Mouse (Mus musculus): ENCODE measurements around the gene Pgpep1. TPM values are rescaled to one million over a fixed set of nuclear protein-coding genes. Genes with fewer than 3 reads are reported as not detected.
A peak's percentile ranks its signal among the peaks of the same experiment; 100 is the strongest.

Pgpep1 gene
- total and polyA plus RNA-seq, 2 experiments from 2014 or later: 37.6 to 40.2 TPM

- Histone ChIP-seq H3K4me2 (ENCODE audit: low read depth, low read length, poor library complexity, severe bottlenecking) (no peak overlapping the region), H3K36me3 (ENCODE audit: insufficient read depth, low read length) (peaks cover 26% of the 10 kb centered on the region), H3K27me3 (ENCODE audit: insufficient read depth, low read length) (no peaks in the 10 kb centered on the region), H3K9me3 (ENCODE audit: low read length) (no peaks in the 10 kb centered on the region), H3K9ac (replicated peaks; ENCODE audit: low read length, poor library complexity, severe bottlenecking) (no peak overlapping the region), H3K4me3 (ENCODE audit: low read depth, low read length) (no peak overlapping the region), H3K27ac (ENCODE audit: low read depth, low read length) (0 out of 2 replicates have a peak overlapping the region, but pooled peaks have one; percentile 39), H3K4me1 (ENCODE audit: insufficient read depth, low read length) (peaks cover 4% of the 10 kb centered on the region; the same call in 1 of the 2 replicates)
- ATAC-seq (ENCODE audit: low FRiP score): no peak
- 31% methylated on average over 2 of the region's 2 CpGs for WGBS
- no peak for DNase-seq (ENCODE audit: low spot score)
- TF ChIP-seq CTCF (IDR thresholded peaks at IDR 0.05): no peak
Measured at GRCm38 (mm10) chr8:70655469-70655868, 4.7 kb downstream of the Pgpep1 start.

GRCm38 (mm10) chr8:70654121-70654520, 6.1 kb downstream of the Pgpep1 start:
- DNase-seq (ENCODE audit: low spot score) (no peak), ATAC-seq (ENCODE audit: low FRiP score) (no peak)
- Histone ChIP-seq H3K9ac (replicated peaks; ENCODE audit: low read length, poor library complexity, severe bottlenecking) (no peak overlapping the region), H3K36me3 (ENCODE audit: insufficient read depth, low read length) (peaks cover 33% of the 10 kb centered on the region), H3K4me3 (ENCODE audit: low read depth, low read length) (no peak overlapping the region), H3K4me2 (ENCODE audit: low read depth, low read length, poor library complexity, severe bottlenecking) (no peak overlapping the region), H3K27me3 (ENCODE audit: insufficient read depth, low read length) (no peaks in the 10 kb centered on the region), H3K4me1 (ENCODE audit: insufficient read depth, low read length) (peaks cover 4% of the 10 kb centered on the region; the same call in 1 of the 2 replicates), H3K9me3 (ENCODE audit: low read length) (no peaks in the 10 kb centered on the region), H3K27ac (ENCODE audit: low read depth, low read length) (no peak overlapping the region)
- WGBS: 75% methylated on average over 1 of the region's 1 CpGs
- TF ChIP-seq CTCF (IDR thresholded peaks at IDR 0.05): no peak

- Histone ChIP-seq H3K4me3 (ENCODE audit: low read depth, low read length) (no peak overlapping the region), H3K36me3 (ENCODE audit: insufficient read depth, low read length) (peaks cover 33% of the 10 kb centered on the region), H3K27ac (ENCODE audit: low read depth, low read length) (no peak overlapping the region), H3K9me3 (ENCODE audit: low read length) (no peaks in the 10 kb centered on the region), H3K4me2 (ENCODE audit: low read depth, low read length, poor library complexity, severe bottlenecking) (no peak overlapping the region), H3K9ac (replicated peaks; ENCODE audit: low read length, poor library complexity, severe bottlenecking) (no peak overlapping the region), H3K27me3 (ENCODE audit: insufficient read depth, low read length) (no peaks in the 10 kb centered on the region), H3K4me1 (ENCODE audit: insufficient read depth, low read length) (no peaks in the 10 kb centered on the region)
- no peak for DNase-seq (ENCODE audit: low spot score)
- ATAC-seq (ENCODE audit: low FRiP score): no peak
- TF ChIP-seq CTCF (IDR thresholded peaks at IDR 0.05): peak; percentile 71
- 43% methylated on average over 2 of the region's 2 CpGs for WGBS
Measured at GRCm38 (mm10) chr8:70653226-70653625, 7.0 kb downstream of the Pgpep1 start.

GRCm38 (mm10) chr8:70650351-70650750, 9.8 kb downstream of the Pgpep1 start:
- peaks cover 28% of the 10 kb centered on the region for H3K36me3 ChIP-seq (ENCODE audit: insufficient read depth, low read length)
- H3K4me1 ChIP-seq (ENCODE audit: insufficient read depth, low read length): no peaks in the 10 kb centered on the region
- H3K9me3 ChIP-seq (ENCODE audit: low read length): no peaks in the 10 kb centered on the region
- H3K27ac ChIP-seq (ENCODE audit: low read depth, low read length): no peak overlapping the region
- no peak for DNase-seq (ENCODE audit: low spot score)
- no peak overlapping the region for H3K4me3 ChIP-seq (ENCODE audit: low read depth, low read length)
- H3K9ac ChIP-seq (replicated peaks; ENCODE audit: low read length, poor library complexity, severe bottlenecking): no peak overlapping the region
- H3K4me2 ChIP-seq (ENCODE audit: low read depth, low read length, poor library complexity, severe bottlenecking): no peak overlapping the region
- ATAC-seq (ENCODE audit: low FRiP score): no peak
- no peaks in the 10 kb centered on the region for H3K27me3 ChIP-seq (ENCODE audit: insufficient read depth, low read length)
- 92% methylated on average over 17 of the region's 17 CpGs for WGBS
- TF ChIP-seq CTCF (IDR thresholded peaks at IDR 0.05): no peak

GRCm38 (mm10) chr8:70649324-70649723, 10.9 kb downstream of the Pgpep1 start:
- H3K27me3 ChIP-seq (ENCODE audit: insufficient read depth, low read length): no peaks in the 10 kb centered on the region
- H3K4me2 ChIP-seq (ENCODE audit: low read depth, low read length, poor library complexity, severe bottlenecking): no peak overlapping the region
- H3K9ac ChIP-seq (replicated peaks; ENCODE audit: low read length, poor library complexity, severe bottlenecking): no peak overlapping the region
- no peak for TF ChIP-seq CTCF (IDR thresholded peaks at IDR 0.05)
- peaks cover 22% of the 10 kb centered on the region for H3K36me3 ChIP-seq (ENCODE audit: insufficient read depth, low read length)
- 30% methylated on average over 4 of the region's 4 CpGs for WGBS
- no peak overlapping the region for H3K4me3 ChIP-seq (ENCODE audit: low read depth, low read length)
- H3K9me3 ChIP-seq (ENCODE audit: low read length): no peaks in the 10 kb centered on the region
- DNase-seq (ENCODE audit: low spot score) (peak; percentile 95), ATAC-seq (ENCODE audit: low FRiP score) (peak; percentile 38; the same call in 1 of the 2 replicates)
- no peaks in the 10 kb centered on the region for H3K4me1 ChIP-seq (ENCODE audit: insufficient read depth, low read length)
- peak overlapping the region; percentile 26; the same call in 1 of the 2 replicates for H3K27ac ChIP-seq (ENCODE audit: low read depth, low read length)

- H3K36me3 ChIP-seq (ENCODE audit: insufficient read depth, low read length): peaks cover 22% of the 10 kb centered on the region
- no peaks in the 10 kb centered on the region for H3K4me1 ChIP-seq (ENCODE audit: insufficient read depth, low read length)
- 49% methylated on average over 3 of the region's 3 CpGs for WGBS
- no peaks in the 10 kb centered on the region for H3K27me3 ChIP-seq (ENCODE audit: insufficient read depth, low read length)
- TF ChIP-seq CTCF (IDR thresholded peaks at IDR 0.05): no peak
- H3K4me2 ChIP-seq (ENCODE audit: low read depth, low read length, poor library complexity, severe bottlenecking): no peak overlapping the region
- ATAC-seq (ENCODE audit: low FRiP score) (no peak), DNase-seq (ENCODE audit: low spot score) (no peak)
- H3K9me3 ChIP-seq (ENCODE audit: low read length): no peaks in the 10 kb centered on the region
- peak overlapping the region; percentile 26; the same call in 1 of the 2 replicates for H3K27ac ChIP-seq (ENCODE audit: low read depth, low read length)
- H3K9ac ChIP-seq (replicated peaks; ENCODE audit: low read length, poor library complexity, severe bottlenecking): no peak overlapping the region
- H3K4me3 ChIP-seq (ENCODE audit: low read depth, low read length): no peak overlapping the region
Measured at GRCm38 (mm10) chr8:70648921-70649320, 11.3 kb downstream of the Pgpep1 start.

Data from midbrain, postnatal 0 days (tissue).